Mouse (Mus musculus) brain, embryonic 14.5 days (tissue): ENCODE data around the gene Camta1.

Experiments
- CTCF ChIP-seq: fragments of 200-500 bp; IDR thresholded peaks from 2 replicates; pipeline ENCODE4 v1.5.1; 2012; ENCODE audit warnings: inconsistent platforms, mild to moderate bottlenecking, moderate library complexity, borderline replicate concordance; ENCODE audit not compliant: insufficient read depth, insufficient read length; ENCODE audit errors: extremely low read depth
- POLR2A ChIP-seq: fragments of 200-500 bp; IDR thresholded peaks from 2 replicates; pipeline ENCODE4 v1.6.1; 2012; ENCODE audit warnings: mild to moderate bottlenecking, inconsistent platforms, borderline replicate concordance; ENCODE audit not compliant: poor library complexity, insufficient read depth, insufficient read length, severe bottlenecking; ENCODE audit errors: extremely low read depth

- no peak for TF ChIP-seq CTCF
- TF ChIP-seq POLR2A: no peak
Observed at GRCm38 (mm10) chr4:151477950-151478349, 383.7 kb downstream of the Camta1 start.
